Mouse (Mus musculus) limb, embryonic 14.5 days (tissue): Measurements from ENCODE around the gene Morc1. TPM values are rescaled to one million over a fixed set of nuclear protein-coding genes. Genes with fewer than 3 reads are reported as not detected.

Experiments used
- ATAC-seq: fragments of 200-750 bp; cut with Nextera tagmentation; 2 replicates; pipeline ENCODE4 v1.8.0; 2017; ENCODE audit warnings: low read depth, moderate number of reproducible peaks, moderate TSS enrichment; ENCODE audit not compliant: low FRiP score
- DNase-seq: peaks from one replicate; pipeline ENCODE4 v3.0.0-alpha.2; 2015; ENCODE audit warnings: low spot score
- H3K27ac ChIP-seq: fragments of 300-500 bp; sonication (generic); replicated peaks from 2 replicates; pipeline ENCODE4 v1.5.1; 2014; ENCODE audit warnings: low read depth, mild to moderate bottlenecking, low read length, moderate library complexity, mixed read lengths
- H3K27me3 ChIP-seq: fragments of 300-500 bp; sonication (generic); 2 replicates; pipeline ENCODE4 v1.6.1; 2014; ENCODE audit warnings: low read length, mixed read lengths; ENCODE audit not compliant: control insufficient read depth, insufficient read depth
- H3K36me3 ChIP-seq: fragments of 300-500 bp; sonication (generic); 2 replicates; pipeline ENCODE4 v1.6.1; 2014; ENCODE audit warnings: mild to moderate bottlenecking, low read length, moderate library complexity, mixed read lengths; ENCODE audit not compliant: control insufficient read depth, insufficient read depth
- H3K4me1 ChIP-seq: fragments of 300-500 bp; sonication (generic); 2 replicates; pipeline ENCODE4 v1.6.1; 2014; ENCODE audit warnings: antibody characterized with exemption, low read length, mixed read lengths; ENCODE audit not compliant: control insufficient read depth, insufficient read depth
- H3K4me2 ChIP-seq: fragments of 300-500 bp; sonication (generic); replicated peaks from 2 replicates; pipeline ENCODE4 v1.6.1; 2014; ENCODE audit warnings: low read depth, mild to moderate bottlenecking, low read length, moderate library complexity; ENCODE audit not compliant: severe bottlenecking
- H3K4me3 ChIP-seq: fragments of 300-500 bp; sonication (generic); replicated peaks from 2 replicates; pipeline ENCODE4 v1.5.1; 2014; ENCODE audit warnings: low read length
- H3K9ac ChIP-seq: fragments of 300-500 bp; sonication (generic); 2 replicates; pipeline ENCODE4 v1.6.1; 2014; ENCODE audit warnings: mild to moderate bottlenecking, low read depth, low read length, moderate library complexity; ENCODE audit not compliant: severe bottlenecking
- H3K9me3 ChIP-seq: fragments of 300-500 bp; sonication (generic); 2 replicates; pipeline ENCODE4 v1.6.1; 2016; ENCODE audit warnings: low read length; ENCODE audit not compliant: control insufficient read depth
- POLR2A ChIP-seq: fragments of 200-500 bp; IDR thresholded peaks from 2 replicates; pipeline ENCODE4 v1.8.0; 2012; ENCODE audit warnings: inconsistent platforms, mild to moderate bottlenecking, moderate library complexity, borderline replicate concordance; ENCODE audit not compliant: insufficient read depth, insufficient read length; ENCODE audit errors: extremely low read depth
- WGBS: fragments of 180-500 bp; shearing (Covaris S2); extraction: QIAGEN DNeasy Blood & Tissue Kit; methylation state at CpG from one replicate; pipeline ENCODE4 v1.1.7; 2014; 5-methylcytosine and 5-hydroxymethylcytosine counted together
- polyA plus RNA-seq, 2 experiments: library from polyadenylated mRNA; depleted of rRNA in 1 of 2; stranded (reverse) in 1 of 2; unstranded in 1 of 2; fragments of >200 nt; fragmentation: Nextera tagmentation in 1 of 2; extraction: Ambion mirVana in 1 of 2; gene quantifications; 2 replicates each; pipeline versions ENCODE4 v1.2.1 to v1.2.3; 2012 to 2014

Gene Morc1
- polyA plus RNA-seq, 2 experiments = 0.09 to 0.30 TPM

DNA sequence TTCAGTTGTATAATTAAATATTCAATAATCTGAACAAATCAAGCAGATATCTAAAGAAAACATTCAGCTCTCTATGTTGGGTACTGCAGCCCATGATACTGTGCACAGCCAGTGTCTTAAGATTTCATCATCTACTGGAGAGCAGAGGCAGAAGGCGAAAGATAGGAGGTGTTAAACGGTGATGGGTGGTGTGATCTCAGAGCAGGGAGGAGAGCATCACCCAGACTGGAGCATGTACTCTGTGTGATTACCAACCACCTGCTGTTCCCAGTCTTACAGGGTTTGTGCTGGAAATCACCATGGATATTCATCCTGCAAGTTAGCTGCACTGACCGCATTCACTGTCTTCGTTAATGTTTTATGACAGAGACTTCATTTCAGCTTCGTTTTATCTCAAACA lies 106.1 kb downstream of the Morc1 start:
- ATAC-seq = no peak
- no peak overlapping the region for H3K27ac ChIP-seq
- H3K4me2 ChIP-seq = no peak overlapping the region
- DNase-seq = no peak
- WGBS = 86% methylated on average over 5 of the region's 5 CpGs
- H3K9ac ChIP-seq = no peak overlapping the region
- TF ChIP-seq POLR2A = no peak
- H3K27me3 ChIP-seq = no peaks in the 10 kb centered on the region
- H3K4me3 ChIP-seq = no peak overlapping the region
- no peaks in the 10 kb centered on the region for H3K4me1 ChIP-seq
- no peaks in the 10 kb centered on the region for H3K36me3 ChIP-seq
- H3K9me3 ChIP-seq = no peaks in the 10 kb centered on the region

DNA sequence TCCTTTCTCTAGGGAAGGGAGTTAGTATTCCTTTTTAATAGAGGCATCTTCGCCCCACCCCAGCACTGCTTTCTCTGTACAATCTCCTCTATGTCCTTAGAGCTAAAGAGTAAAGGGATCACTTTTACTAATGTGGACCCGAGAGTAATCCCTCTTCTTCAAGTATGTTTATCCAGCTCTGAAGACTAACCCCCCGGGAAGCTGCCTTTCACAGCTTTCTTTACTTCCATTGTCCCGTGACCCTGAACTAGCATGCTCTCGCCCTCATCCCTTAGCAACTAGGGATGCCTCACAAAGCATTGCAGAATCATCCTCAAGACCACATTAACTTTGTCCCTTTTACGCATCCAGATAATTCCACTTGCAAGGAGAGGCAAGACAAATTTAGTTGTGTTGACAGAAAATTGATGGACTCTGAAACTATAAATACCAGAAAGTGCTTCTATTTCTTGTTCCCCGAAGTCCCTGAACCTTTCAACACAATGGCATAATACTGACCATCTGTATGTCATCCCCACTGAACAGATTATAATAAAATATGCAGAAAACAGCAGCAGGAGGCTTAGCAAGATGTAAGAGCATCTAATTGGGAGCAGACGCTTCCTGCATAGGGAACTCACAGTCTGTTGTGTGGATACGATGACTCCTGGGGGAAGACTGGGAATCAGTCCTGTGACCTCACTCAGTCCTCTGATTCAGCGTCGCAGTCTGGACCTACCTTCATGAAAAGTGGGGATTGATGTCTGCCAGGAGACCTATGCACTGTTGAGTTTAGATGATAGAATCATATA lies 131.4 kb downstream of the Morc1 start:
- H3K4me3 ChIP-seq = no peak overlapping the region
- DNase-seq (no peak), ATAC-seq (no peak)
- no peak overlapping the region for H3K27ac ChIP-seq
- no peaks in the 10 kb centered on the region for H3K27me3 ChIP-seq
- no peak for TF ChIP-seq POLR2A
- H3K36me3 ChIP-seq = no peaks in the 10 kb centered on the region
- WGBS = 59% methylated on average over 11 of the region's 11 CpGs
- H3K9ac ChIP-seq = no peak overlapping the region
- H3K9me3 ChIP-seq = no peaks in the 10 kb centered on the region
- H3K4me2 ChIP-seq = no peak overlapping the region
- no peaks in the 10 kb centered on the region for H3K4me1 ChIP-seq

DNA sequence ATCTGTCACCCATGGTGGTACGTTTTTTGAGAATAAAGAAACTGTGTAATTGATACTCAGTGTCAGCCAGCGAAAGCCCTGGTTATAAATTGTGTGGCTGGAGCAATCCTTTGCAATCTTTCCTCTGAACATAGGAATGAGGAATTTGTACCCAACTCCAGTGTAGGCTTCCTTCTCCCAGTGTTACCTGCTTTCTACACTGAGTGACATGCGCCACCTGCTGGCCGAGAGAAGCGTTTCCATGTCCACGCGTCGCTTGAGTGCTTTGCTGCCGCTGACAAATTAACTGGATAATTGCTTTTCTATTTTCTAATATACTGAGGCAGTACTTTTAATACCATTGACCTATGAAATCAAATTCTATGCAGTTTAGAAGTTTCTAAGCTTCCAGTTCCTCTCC lies 139.3 kb downstream of the Morc1 start:
- H3K4me3 ChIP-seq = no peak overlapping the region
- ATAC-seq (no peak), DNase-seq (peak; percentile 48)

DNA sequence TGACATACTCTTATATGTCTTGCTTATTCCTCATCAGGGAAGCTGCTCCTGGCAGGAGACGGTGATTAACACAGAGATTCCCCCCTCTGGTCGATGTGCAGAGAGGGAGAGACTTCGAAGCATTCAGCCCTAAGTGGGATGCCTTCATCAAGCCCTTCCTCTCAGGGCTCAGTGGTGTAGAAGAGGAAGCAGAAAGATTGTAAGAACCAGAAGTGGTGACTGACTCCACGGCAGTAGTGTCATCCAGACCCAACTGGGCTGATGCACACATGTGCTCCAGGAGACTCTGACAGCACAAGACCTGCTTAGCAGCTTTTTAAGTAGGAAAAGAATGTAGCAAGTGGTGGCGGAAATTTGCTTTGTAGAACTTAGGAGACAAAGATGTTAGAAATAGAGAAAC lies 143.0 kb downstream of the Morc1 start:
- Histone ChIP-seq H3K4me2 (no peak overlapping the region), H3K36me3 (no peaks in the 10 kb centered on the region), H3K9ac (no peak overlapping the region), H3K27ac (no peak overlapping the region), H3K27me3 (no peaks in the 10 kb centered on the region), H3K9me3 (no peaks in the 10 kb centered on the region), H3K4me1 (no peaks in the 10 kb centered on the region), H3K4me3 (no peak overlapping the region)
- WGBS = 72% methylated on average over 5 of the region's 5 CpGs
- ATAC-seq (no peak), DNase-seq (no peak)
- TF ChIP-seq POLR2A = no peak

More for the DNA sequence above, 139.3 kb downstream of the Morc1 start:
- Histone ChIP-seq H3K4me2 (no peak overlapping the region), H3K27me3 (no peaks in the 10 kb centered on the region), H3K36me3 (no peaks in the 10 kb centered on the region), H3K27ac (no peak overlapping the region), H3K9ac (no peak overlapping the region), H3K9me3 (no peaks in the 10 kb centered on the region), H3K4me1 (no peaks in the 10 kb centered on the region)
- WGBS = 13% methylated on average over 9 of the region's 9 CpGs
- TF ChIP-seq POLR2A = no peak

DNA sequence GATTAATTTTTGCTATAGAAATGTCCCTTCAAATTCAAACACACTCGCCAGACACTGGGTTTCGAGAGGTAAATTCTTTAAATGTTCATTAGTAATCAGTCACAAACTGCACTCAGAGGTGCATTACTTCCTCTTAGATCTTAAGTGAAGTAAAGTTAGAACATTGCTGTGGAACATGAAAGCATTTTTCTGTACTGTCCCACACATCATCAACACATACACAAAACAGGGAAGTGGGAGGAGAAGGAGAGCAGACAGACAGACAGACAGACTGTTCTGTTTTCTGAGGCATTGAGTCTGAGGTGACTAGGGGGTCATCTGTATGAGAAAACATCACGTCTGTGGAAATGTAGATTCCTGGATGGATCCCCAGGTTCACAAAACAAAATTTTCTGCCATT lies 143.5 kb downstream of the Morc1 start:
- H3K9me3 ChIP-seq = no peaks in the 10 kb centered on the region
- H3K36me3 ChIP-seq = no peaks in the 10 kb centered on the region
- no peak for DNase-seq
- TF ChIP-seq POLR2A = no peak
- no peak overlapping the region for H3K4me3 ChIP-seq
- no peaks in the 10 kb centered on the region for H3K27me3 ChIP-seq
- no peak overlapping the region for H3K27ac ChIP-seq
- H3K9ac ChIP-seq = no peak overlapping the region
- WGBS = 71% methylated on average over 3 of the region's 3 CpGs
- no peaks in the 10 kb centered on the region for H3K4me1 ChIP-seq
- ATAC-seq = no peak
- H3K4me2 ChIP-seq = no peak overlapping the region
